Mouse (Mus musculus) bone marrow macrophage, adult 2 months (primary cell): ENCODE results near the gene Nampt.

Experiments used
- CTCF ChIP-seq: IDR thresholded peaks from 2 replicates; pipeline ENCODE4 v1.5.1; 2012; ENCODE audit warnings: low read depth, mild to moderate bottlenecking, low read length, moderate library complexity
- POLR2A ChIP-seq: IDR thresholded peaks from 2 replicates; pipeline ENCODE4 v1.6.1; 2012; ENCODE audit warnings: mild to moderate bottlenecking, low read depth, low read length, borderline replicate concordance

DNA sequence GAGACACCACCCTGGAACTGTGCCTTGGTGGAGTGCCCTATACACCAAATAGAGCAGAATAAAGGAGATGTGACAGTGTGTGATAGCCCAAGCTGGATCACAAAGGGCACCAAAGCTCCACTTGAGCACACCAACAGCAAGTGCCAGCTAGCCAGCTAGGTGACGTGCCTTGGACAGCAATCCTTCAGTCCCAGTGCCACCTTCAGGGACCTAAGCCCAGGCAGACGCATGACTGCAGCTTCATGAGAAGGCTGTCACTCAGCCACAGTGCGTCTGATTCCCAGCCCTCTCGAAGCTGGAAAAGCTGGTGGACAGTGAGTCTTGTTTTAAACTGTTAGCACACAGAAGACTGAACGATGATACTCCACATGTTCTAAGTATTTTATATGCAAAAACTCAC, 70.5 kb downstream of the Nampt start:
- TF ChIP-seq CTCF (no peak), POLR2A (no peak)
